8 mouse cellular contexts compared by ENCODE assay signal in genomic region chr3:89228836-89229235, GRCm38 (mm10). TPM values are rescaled to one million over a fixed set of nuclear protein-coding genes. Genes with fewer than 3 reads are reported as not detected.
A peak's percentile ranks its signal among the peaks of the same experiment; 100 is the strongest.
DNase-seq lines count a peak whose midpoint lies in the region; ATAC-seq and TF ChIP-seq lines count a peak whose summit lies in the region.

Muc1 (plus strand) TSS chr3:89229057.

- no peaks in the 10 kb centered on the region for H3K9me3 ChIP-seq in hindbrain, embryonic 13.5 days
- no peaks in the 10 kb centered on the region for H3K9me3 ChIP-seq in liver, embryonic 15.5 days (replicated peaks)
- no peaks in the 10 kb centered on the region for H3K9me3 ChIP-seq in stomach, embryonic 14.5 days (ENCODE audit: control insufficient read depth, low read depth, low read length)

- TF ChIP-seq POLR2A in spleen, adult 2 months (IDR thresholded peaks at IDR 0.05; ENCODE audit: low read depth, low read length) = no peak

- DNase-seq in spleen, adult 2 months (ENCODE audit: low read depth in 1 of 2, low spot score in 2 of 2) = no peak
- DNase-seq in spleen, adult 18-20 months = no peak
- DNase-seq in gastrocnemius, postnatal 10 days = no peak
- DNase-seq in left cerebral cortex, adult 11 months (ENCODE audit: low spot score) = no peak

- no peak for TF ChIP-seq CTCF in spleen, adult 2 months (IDR thresholded peaks at IDR 0.05; ENCODE audit: extremely low read depth, insufficient read depth, insufficient read length, insufficient replicate concordance)

- H3K4me2 ChIP-seq in hindbrain, embryonic 13.5 days = peak within 1 kb of the TSS; percentile 68
- peak within 1 kb of the TSS; percentile 73 for H3K4me2 ChIP-seq in liver, embryonic 15.5 days
- H3K4me2 ChIP-seq in stomach, embryonic 14.5 days (replicated peaks; ENCODE audit: low read depth, low read length) = peak within 1 kb of the TSS; percentile 86

- no peaks in the 10 kb centered on the region for H3K36me3 ChIP-seq in spleen, adult 2 months (ENCODE audit: control insufficient read depth, insufficient read depth, low read length)
- peaks cover 11% of the 10 kb centered on the region for H3K36me3 ChIP-seq in hindbrain, embryonic 13.5 days
- H3K36me3 ChIP-seq in liver, embryonic 15.5 days (replicated peaks) = no peaks in the 10 kb centered on the region
- H3K36me3 ChIP-seq in stomach, embryonic 14.5 days (ENCODE audit: control insufficient read depth, insufficient read depth, low read length) = no peaks in the 10 kb centered on the region

- H3K9ac ChIP-seq in hindbrain, embryonic 13.5 days = peak within 1 kb of the TSS; percentile 78
- H3K9ac ChIP-seq in liver, embryonic 15.5 days = no peak within 1 kb of the TSS
- no peak within 1 kb of the TSS; the same call in 1 of the 2 replicates for H3K9ac ChIP-seq in stomach, embryonic 14.5 days (replicated peaks; ENCODE audit: low read depth, low read length)

- peaks cover 23% of the 10 kb centered on the region; the same call in 1 of the 2 replicates for H3K4me1 ChIP-seq in spleen, adult 2 months (ENCODE audit: control insufficient read depth, insufficient read depth, insufficient read length)
- peaks cover 49% of the 10 kb centered on the region for H3K4me1 ChIP-seq in hindbrain, embryonic 13.5 days (replicated peaks)
- H3K4me1 ChIP-seq in liver, embryonic 15.5 days (replicated peaks) = peaks cover 25% of the 10 kb centered on the region
- H3K4me1 ChIP-seq in stomach, embryonic 14.5 days (ENCODE audit: control insufficient read depth, insufficient read depth, low read length) = peaks cover 19% of the 10 kb centered on the region

- no peak for ATAC-seq in hindbrain, embryonic 13.5 days (ENCODE audit: low FRiP score)
- ATAC-seq in liver, embryonic 15.5 days (ENCODE audit: insufficient read depth) = no peak
- peak; percentile 30; the same call in 1 of the 2 replicates for ATAC-seq in stomach, embryonic 14.5 days (ENCODE audit: insufficient number of reproducible peaks, insufficient read depth, low FRiP score, low read depth)
- ATAC-seq in granulocyte monocyte progenitor cell, adult 5-6 weeks (replicated peaks; ENCODE audit: poor library complexity, severe bottlenecking) = no peak

- peak within 1 kb of the TSS; percentile 56 for H3K4me3 ChIP-seq in spleen, adult 2 months (ENCODE audit: extremely low read depth, insufficient read depth, insufficient read length)
- peak within 1 kb of the TSS; percentile 49 for H3K4me3 ChIP-seq in hindbrain, embryonic 13.5 days
- peak within 1 kb of the TSS; percentile 51 for H3K4me3 ChIP-seq in liver, embryonic 15.5 days (replicated peaks)
- peak within 1 kb of the TSS; percentile 35 for H3K4me3 ChIP-seq in stomach, embryonic 14.5 days (ENCODE audit: low read depth, low read length)

- WGBS in spleen, adult 2 months = 68% methylated on average over 10 of the region's 10 CpGs
- 29% methylated on average over 10 of the region's 10 CpGs for WGBS in hindbrain, embryonic 13.5 days
- 39% methylated on average over 10 of the region's 10 CpGs for WGBS in liver, embryonic 15.5 days (ENCODE audit: insufficient replicate concordance)
- WGBS in stomach, embryonic 14.5 days = 20% methylated on average over 10 of the region's 10 CpGs

- no peak within 1 kb of the TSS for H3K27ac ChIP-seq in spleen, adult 2 months (ENCODE audit: insufficient read depth, low read length)
- H3K27ac ChIP-seq in hindbrain, embryonic 13.5 days = peak within 1 kb of the TSS; percentile 92
- H3K27ac ChIP-seq in liver, embryonic 15.5 days (replicated peaks) = no peak within 1 kb of the TSS
- H3K27ac ChIP-seq in stomach, embryonic 14.5 days (ENCODE audit: low read length) = peak within 1 kb of the TSS; percentile 77; the same call in 1 of the 2 replicates

- H3K27me3 ChIP-seq in spleen, adult 2 months (ENCODE audit: control insufficient read depth, insufficient read depth, low read length) = peaks cover 8% of the 10 kb centered on the region; the same call in 1 of the 2 replicates
- 0 out of 2 replicates have a peak, but pooled peaks cover 8% of the 10 kb centered on the region for H3K27me3 ChIP-seq in hindbrain, embryonic 13.5 days
- H3K27me3 ChIP-seq in liver, embryonic 15.5 days = peaks cover 78% of the 10 kb centered on the region
- no peaks in the 10 kb centered on the region for H3K27me3 ChIP-seq in stomach, embryonic 14.5 days (ENCODE audit: control insufficient read depth, insufficient read depth, low read length)

RNA-seq across cellular contexts. Expression of gene Muc1, which starts in this region (rescaled TPM):
- polyA plus RNA-seq in spleen, adult 2 months (2012; rRNA removed) = 17.4 and 26.1 TPM in 2 replicates
- 1.3 and 2.8 TPM in 2 replicates for polyA plus RNA-seq in hindbrain, embryonic 13.5 days (2015; fragmentation: Nextera tagmentation; extraction: Ambion mirVana)
- 0.50 TPM in 1 of 2 replicates, not detected in the other for polyA plus RNA-seq in liver, embryonic 15.5 days (2015; fragmentation: Nextera tagmentation; extraction: Ambion mirVana)
- 56.3 and 58.2 TPM in 2 replicates for polyA plus RNA-seq in stomach, embryonic 14.5 days (2014; fragmentation: Nextera tagmentation; extraction: Ambion mirVana)
- total RNA-seq in gastrocnemius, postnatal 10 days (2021) = under 1 TPM; 0.16 to 0.63 TPM
- total RNA-seq in granulocyte monocyte progenitor cell, adult 5-6 weeks (2014; fragmentation: Nextera tagmentation) = not detected in 2 replicates
- 0.04 TPM in 1 of 2 replicates, not detected in the other for total RNA-seq in granulocyte monocyte progenitor cell, adult 5-6 weeks (2017)

Comparison
In these comparisons a context has a peak if more than half of its experiments do, and no peak if none do; other contexts are left out.
1. H3K27ac ChIP-seq: peak in hindbrain, embryonic 13.5 days (single experiment) and stomach, embryonic 14.5 days (single experiment); none in spleen, adult 2 months (single experiment) and liver, embryonic 15.5 days (single experiment).
2. Peak in every context shown above with its lines, with median percentiles within 50 percentile points of each other: H3K4me3 ChIP-seq and H3K4me2 ChIP-seq.